In genomic region chr4:47474730-47475643, GRCm38 (mm10) we compare ENCODE assay signal across 8 mouse cellular contexts. TPM values are rescaled to one million over a fixed set of nuclear protein-coding genes. Genes with fewer than 3 reads are reported as not detected.
DNase-seq lines count a peak whose midpoint lies in the region; ATAC-seq and TF ChIP-seq lines count a peak whose summit lies in the region.

No protein-coding gene starts in this region.

- 14% methylated on average over 31 of the region's 31 CpGs for WGBS in forebrain, embryonic 11.5 days
- 12% methylated on average over 31 of the region's 31 CpGs for WGBS in liver, embryonic 14.5 days (ENCODE audit: insufficient replicate concordance)

- 0 out of 2 replicates have a peak, but pooled peaks cover 3% of the 10 kb centered on the region for H3K4me1 ChIP-seq in forebrain, embryonic 11.5 days (replicated peaks; ENCODE audit: control insufficient read depth, insufficient read depth, low read length)
- peaks cover 11 to 14% of the 10 kb centered on the region in 2 experiments for H3K4me1 ChIP-seq in liver, embryonic 14.5 days (replicated peaks; ENCODE audit: control insufficient read depth in 2 of 2, insufficient read depth in 2 of 2, low read length in 1 of 2)

- H3K9ac ChIP-seq in forebrain, embryonic 11.5 days (ENCODE audit: low read length), result peak overlapping the region; percentile 89
- peak overlapping the region; percentile 69 for H3K9ac ChIP-seq in liver, embryonic 14.5 days (replicated peaks)

- intact Hi-C loops in gastrocnemius, postnatal 36 days (cut with DNase I), result loop anchor here (5.0 to 10.0 kb wide), 2 partner anchors 38 to 570 kb away; partner anchors contain the start of gene Nr4a3

- ATAC-seq in forebrain, embryonic 11.5 days (replicated peaks; ENCODE audit: low FRiP score), result no peak
- peak; percentile 24; the same call in 1 of the 2 replicates for ATAC-seq in liver, embryonic 14.5 days (ENCODE audit: insufficient read depth)

- H3K27me3 ChIP-seq in forebrain, embryonic 11.5 days (ENCODE audit: control insufficient read depth, insufficient read depth, low read length), result no peaks in the 10 kb centered on the region
- H3K27me3 ChIP-seq in liver, embryonic 14.5 days (ENCODE audit: control insufficient read depth, insufficient read depth, low read length), result no peaks in the 10 kb centered on the region

- no peaks in the 10 kb centered on the region for H3K9me3 ChIP-seq in forebrain, embryonic 11.5 days (ENCODE audit: control insufficient read depth, low read length)
- H3K9me3 ChIP-seq in liver, embryonic 14.5 days (ENCODE audit: control insufficient read depth, low read length), result no peaks in the 10 kb centered on the region

- peak overlapping the region; percentile 66 for H3K4me2 ChIP-seq in forebrain, embryonic 11.5 days (ENCODE audit: low read depth, low read length, severe bottlenecking)
- peak overlapping the region; percentile 91 for H3K4me2 ChIP-seq in liver, embryonic 14.5 days (ENCODE audit: low read depth)

- peak overlapping the region; percentile 97 for H3K27ac ChIP-seq in layer of hippocampus, adult 2 months
- H3K27ac ChIP-seq in forebrain, embryonic 11.5 days (ENCODE audit: low read depth, low read length), result peak overlapping the region; percentile 96; the same call in 1 of the 2 replicates
- peak overlapping the region; percentile 81 for H3K27ac ChIP-seq in liver, embryonic 14.5 days

- H3K4me3 ChIP-seq in layer of hippocampus, adult 2 months, result peak overlapping the region; percentile 97
- H3K4me3 ChIP-seq in forebrain, embryonic 11.5 days (ENCODE audit: low read depth, low read length), result peak overlapping the region; percentile 79
- H3K4me3 ChIP-seq in liver, embryonic 14.5 days (ENCODE audit: insufficient read depth in 1 of 2, low read depth in 2 of 2, low read length in 2 of 2), result peak overlapping the region; percentile 96 to 97

- TF ChIP-seq CTCF in layer of hippocampus, adult 2 months (conservative IDR thresholded peaks at IDR 0.05), result no peak
- no peak for TF ChIP-seq CTCF in liver, embryonic 14.5 days (IDR thresholded peaks at IDR 0.05; ENCODE audit: low read depth)

- DNase-seq in layer of hippocampus, adult 2 months (ENCODE audit: low spot score in 2 of 2), result peak in 1 of 2 experiments; percentile 10
- DNase-seq in layer of hippocampus, adult 8-10 months (ENCODE audit: low spot score in 2 of 2), result no peak
- DNase-seq in NIH3T3 (ENCODE audit: low read depth), result peak; percentile 40
- DNase-seq in forebrain, embryonic 11.5 days (ENCODE audit: low spot score), result peak; percentile 59
- DNase-seq in liver, embryonic 14.5 days (ENCODE audit: low read depth in 3 of 3, low spot score in 3 of 3), result no peak
- no peak for DNase-seq in frontal cortex, adult 2 months (ENCODE audit: extremely low spot score in 1 of 2, low spot score in 1 of 2)
- DNase-seq in gastrocnemius, postnatal 36 days, result no peak
- DNase-seq in embryo, embryonic 9.5 days (ENCODE audit: extremely low spot score), result no peak

- peaks cover 16% of the 10 kb centered on the region for H3K36me3 ChIP-seq in forebrain, embryonic 11.5 days (ENCODE audit: control insufficient read depth, insufficient read depth, low read length)
- peaks cover 19% of the 10 kb centered on the region for H3K36me3 ChIP-seq in liver, embryonic 14.5 days (replicated peaks; ENCODE audit: control insufficient read depth, insufficient read depth, low read depth)

- TF ChIP-seq EP300 in liver, embryonic 14.5 days (IDR thresholded peaks at IDR 0.05; ENCODE audit: low read depth), result no peak

RNA-seq across cellular contexts. Expression of gene Sec61b, which starts 0.5 kb away (rescaled TPM):
- 10 to 100 TPM; 47.2 to 53.3 TPM for total RNA-seq in layer of hippocampus, adult 2 months (2021)
- 10 to 100 TPM; 45.6 to 56.3 (median 49.7) TPM for total RNA-seq in layer of hippocampus, adult 8-10 months (2022)
- 328 and 341 TPM in 2 replicates for polyA plus RNA-seq in forebrain, embryonic 11.5 days (2014; fragmentation: Nextera tagmentation; extraction: Ambion mirVana)
- polyA plus RNA-seq in liver, embryonic 14.5 days (2012; rRNA removed), result 177 and 257 TPM in 2 replicates
- polyA plus RNA-seq in liver, embryonic 14.5 days (2014; fragmentation: Nextera tagmentation; extraction: Ambion mirVana), result 266 and 271 TPM in 2 replicates
- polyA plus RNA-seq in frontal cortex, adult 2 months (2012; rRNA removed), result 69.2 and 72.9 TPM in 2 replicates
- 10 to 100 TPM; 41.6 to 55.7 TPM for total RNA-seq in gastrocnemius, postnatal 36 days (2021)

RNA-seq across cellular contexts. Expression of gene Alg2, which starts 0.9 kb away (rescaled TPM):
- total RNA-seq in layer of hippocampus, adult 2 months (2021), result 100 to 1,000 TPM; 138 to 146 TPM
- 100 to 1,000 TPM; 124 to 141 (median 133) TPM for total RNA-seq in layer of hippocampus, adult 8-10 months (2022)
- polyA plus RNA-seq in forebrain, embryonic 11.5 days (2014; fragmentation: Nextera tagmentation; extraction: Ambion mirVana), result 103 and 112 TPM in 2 replicates
- polyA plus RNA-seq in liver, embryonic 14.5 days (2012; rRNA removed), result 5.0 and 5.9 TPM in 2 replicates
- polyA plus RNA-seq in liver, embryonic 14.5 days (2014; fragmentation: Nextera tagmentation; extraction: Ambion mirVana), result 12.0 and 12.8 TPM in 2 replicates
- 71.6 and 84.6 TPM in 2 replicates for polyA plus RNA-seq in frontal cortex, adult 2 months (2012; rRNA removed)
- 10 to 100 TPM in 1 of 2 experiments, 1 to 10 TPM in 1; 8.8 to 13.1 TPM for total RNA-seq in gastrocnemius, postnatal 36 days (2021)

Comparison
In these comparisons a context has a peak if more than half of its experiments do, and no peak if none do; other contexts are left out.
1. DNase-seq: peak in NIH3T3 (single experiment) and forebrain, embryonic 11.5 days (single experiment); none in layer of hippocampus, adult 8-10 months (0 of 2), liver, embryonic 14.5 days (0 of 3), frontal cortex, adult 2 months (0 of 2), gastrocnemius, postnatal 36 days (0 of 2) and embryo, embryonic 9.5 days (single experiment).
2. RNA of gene Alg2, which starts 0.9 kb away (total RNA-seq): 138 to 146 TPM in layer of hippocampus, adult 2 months and 124 to 141 TPM in layer of hippocampus, adult 8-10 months; 8.8 to 13.1 TPM in gastrocnemius, postnatal 36 days; every median in the first group is over 4 times any median in the second.
3. Peak in every context shown above with its lines, with median percentiles within 50 percentile points of each other: H3K27ac ChIP-seq and H3K4me3 ChIP-seq.